ENCODE assay signal across 9 mouse cellular contexts in genomic region chr19:5691601-5692000, GRCm38 (mm10). TPM values are rescaled to one million over a fixed set of nuclear protein-coding genes. Genes with fewer than 3 reads are reported as not detected.
DNase-seq lines count a peak whose midpoint lies in the region; ATAC-seq and TF ChIP-seq lines count a peak whose summit lies in the region.
"Had no signal": no experiment of that assay in that cellular context is flagged by ENCODE, and none has a peak within 500 bp of the region (broad histone marks: within the 10 kb centered on the region; RNA-seq: fewer than 3 reads in every experiment).

No protein-coding gene starts in this region.

- no peak overlapping the region for H3K4me2 ChIP-seq in forebrain, embryonic 16.5 days (ENCODE audit: low read length)
- peak overlapping the region; percentile 99 for H3K4me2 ChIP-seq in liver, embryonic 13.5 days

- DNase-seq in layer of hippocampus, adult 2 months (ENCODE audit: low spot score in 2 of 2): no peak
- no peak for DNase-seq in layer of hippocampus, adult 11-12 months (ENCODE audit: low spot score)
- DNase-seq in liver, embryonic 13.5 days: no peak
- no peak for DNase-seq in thymus, postnatal 14 days
- no peak for DNase-seq in thymus, adult 18-20 months
- DNase-seq in right cerebral cortex, adult 18-20 months: no peak

- no peaks in the 10 kb centered on the region for H3K9me3 ChIP-seq in forebrain, embryonic 16.5 days (ENCODE audit: control insufficient read depth, low read length)
- no peaks in the 10 kb centered on the region for H3K9me3 ChIP-seq in liver, embryonic 13.5 days (replicated peaks)

- no peaks in the 10 kb centered on the region for H3K27me3 ChIP-seq in forebrain, embryonic 16.5 days (replicated peaks; ENCODE audit: control insufficient read depth, insufficient read depth, low read length)
- H3K27me3 ChIP-seq in liver, embryonic 13.5 days: no peaks in the 10 kb centered on the region

- TF ChIP-seq CTCF in layer of hippocampus, adult 2 months (conservative IDR thresholded peaks at IDR 0.05): no peak
- no peak for TF ChIP-seq CTCF in olfactory bulb, adult 2 months (IDR thresholded peaks at IDR 0.05; ENCODE audit: insufficient read depth, low read depth, low read length)

- H3K27ac ChIP-seq in layer of hippocampus, adult 2 months: peak overlapping the region; percentile 93
- H3K27ac ChIP-seq in forebrain, embryonic 16.5 days (ENCODE audit: low read length): no peak overlapping the region
- peak overlapping the region; percentile 93 for H3K27ac ChIP-seq in liver, embryonic 13.5 days
- peak overlapping the region; percentile 23; the same call in 1 of the 2 replicates for H3K27ac ChIP-seq in olfactory bulb, adult 2 months (ENCODE audit: insufficient read depth, low read depth, low read length)

- peak overlapping the region; percentile 72 for H3K4me3 ChIP-seq in layer of hippocampus, adult 2 months
- no peak overlapping the region for H3K4me3 ChIP-seq in forebrain, embryonic 16.5 days (replicated peaks; ENCODE audit: low read length)
- H3K4me3 ChIP-seq in liver, embryonic 13.5 days (replicated peaks): peak overlapping the region; percentile 79
- H3K4me3 ChIP-seq in olfactory bulb, adult 2 months (ENCODE audit: insufficient read depth, low read depth, low read length): peak overlapping the region; percentile 87; the same call in 1 of the 2 replicates

- WGBS in forebrain, embryonic 16.5 days: 88% methylated on average over 5 of the region's 5 CpGs
- WGBS in liver, embryonic 13.5 days (ENCODE audit: insufficient replicate concordance): 46% methylated on average over 5 of the region's 5 CpGs
- WGBS in olfactory bulb, adult 2 months: 65% methylated on average over 5 of the region's 5 CpGs

- H3K9ac ChIP-seq in forebrain, embryonic 16.5 days (replicated peaks; ENCODE audit: low read depth, low read length): 0 out of 2 replicates have a peak overlapping the region, but pooled peaks have one; percentile 10
- H3K9ac ChIP-seq in liver, embryonic 13.5 days: peak overlapping the region; percentile 94

- no peaks in the 10 kb centered on the region for H3K36me3 ChIP-seq in forebrain, embryonic 16.5 days (ENCODE audit: control insufficient read depth, insufficient read depth)
- peaks cover 67% of the 10 kb centered on the region for H3K36me3 ChIP-seq in liver, embryonic 13.5 days

- no peak for TF ChIP-seq POLR2A in olfactory bulb, adult 2 months (IDR thresholded peaks at IDR 0.05; ENCODE audit: insufficient read depth, low read depth, low read length)

- no peak for ATAC-seq in forebrain, embryonic 16.5 days
- no peak for ATAC-seq in liver, embryonic 13.5 days (ENCODE audit: low read depth)

- H3K4me1 ChIP-seq in forebrain, embryonic 16.5 days (replicated peaks; ENCODE audit: control insufficient read depth, insufficient read depth, low read length): peaks cover 56% of the 10 kb centered on the region
- peaks cover 68% of the 10 kb centered on the region for H3K4me1 ChIP-seq in liver, embryonic 13.5 days (replicated peaks)
- peaks cover 47% of the 10 kb centered on the region for H3K4me1 ChIP-seq in olfactory bulb, adult 2 months (ENCODE audit: control insufficient read depth, insufficient read depth, low read length)

RNA-seq across cellular contexts. Expression of gene Pcnx3, which starts 2.9 kb away (rescaled TPM):
- total RNA-seq in layer of hippocampus, adult 2 months (2021): 10 to 100 TPM; 69.1 to 78.8 TPM
- polyA plus RNA-seq in forebrain, embryonic 16.5 days (2015; fragmentation: Nextera tagmentation; extraction: Ambion mirVana): 24.1 and 28.7 TPM in 2 replicates
- polyA plus RNA-seq in liver, embryonic 13.5 days (2015; fragmentation: Nextera tagmentation; extraction: Ambion mirVana): 9.1 and 10.1 TPM in 2 replicates
- polyA plus RNA-seq in olfactory bulb, adult 2 months (2012; ENCODE audit: insufficient read depth, insufficient read length, low replicate concordance, missing spikeins): not detected in 2 replicates

RNA-seq across cellular contexts. Expression of gene Map3k11, which starts 3.1 kb away (rescaled TPM):
- 10 to 100 TPM; 20.2 to 20.4 TPM for total RNA-seq in layer of hippocampus, adult 2 months (2021)
- polyA plus RNA-seq in forebrain, embryonic 16.5 days (2015; fragmentation: Nextera tagmentation; extraction: Ambion mirVana): 10.0 and 10.7 TPM in 2 replicates
- polyA plus RNA-seq in liver, embryonic 13.5 days (2015; fragmentation: Nextera tagmentation; extraction: Ambion mirVana): 13.8 and 15.9 TPM in 2 replicates
- not detected in 2 replicates for polyA plus RNA-seq in olfactory bulb, adult 2 months (2012; ENCODE audit: insufficient read depth, insufficient read length, low replicate concordance, missing spikeins)

RNA-seq across cellular contexts. Expression of gene Kcnk7, which starts 12.6 kb away (rescaled TPM):
- total RNA-seq in layer of hippocampus, adult 2 months (2021): under 1 TPM in 1 of 2 experiments, not detected in 1; 0.36 TPM
- 0.24 and 0.48 TPM in 2 replicates for polyA plus RNA-seq in forebrain, embryonic 16.5 days (2015; fragmentation: Nextera tagmentation; extraction: Ambion mirVana)
- 0.21 and 0.46 TPM in 2 replicates for polyA plus RNA-seq in liver, embryonic 13.5 days (2015; fragmentation: Nextera tagmentation; extraction: Ambion mirVana)
- polyA plus RNA-seq in olfactory bulb, adult 2 months (2012; ENCODE audit: insufficient read depth, insufficient read length, low replicate concordance, missing spikeins): not detected in 2 replicates
- total RNA-seq: gastrocnemius, adult 18-20 months had no signal

RNA-seq across cellular contexts. Expression of gene Sipa1, which starts 28.1 kb away (rescaled TPM):
- 10 to 100 TPM; 16.5 to 17.5 TPM for total RNA-seq in layer of hippocampus, adult 2 months (2021)
- polyA plus RNA-seq in forebrain, embryonic 16.5 days (2015; fragmentation: Nextera tagmentation; extraction: Ambion mirVana): 14.3 and 15.1 TPM in 2 replicates
- polyA plus RNA-seq in liver, embryonic 13.5 days (2015; fragmentation: Nextera tagmentation; extraction: Ambion mirVana): 23.3 and 24.6 TPM in 2 replicates
- not detected in 2 replicates for polyA plus RNA-seq in olfactory bulb, adult 2 months (2012; ENCODE audit: insufficient read depth, insufficient read length, low replicate concordance, missing spikeins)

RNA-seq across cellular contexts. Expression of gene Ehbp1l1, which starts 34.5 kb away (rescaled TPM):
- 10 to 100 TPM; 11.8 to 17.7 TPM for total RNA-seq in layer of hippocampus, adult 2 months (2021)
- 12.0 and 20.0 TPM in 2 replicates for polyA plus RNA-seq in forebrain, embryonic 16.5 days (2015; fragmentation: Nextera tagmentation; extraction: Ambion mirVana)
- polyA plus RNA-seq in liver, embryonic 13.5 days (2015; fragmentation: Nextera tagmentation; extraction: Ambion mirVana): 105 and 111 TPM in 2 replicates
- not detected in 2 replicates for polyA plus RNA-seq in olfactory bulb, adult 2 months (2012; ENCODE audit: insufficient read depth, insufficient read length, low replicate concordance, missing spikeins)

Comparison
In these comparisons a context has a peak if more than half of its experiments do, and no peak if none do; other contexts are left out.
1. RNA of gene Map3k11, which starts 3.1 kb away (polyA plus RNA-seq): 13.8 to 15.9 TPM in liver, embryonic 13.5 days and 10.0 to 10.7 TPM in forebrain, embryonic 16.5 days; not detected in olfactory bulb, adult 2 months; every median in the first group is over 10 times any median in the second.